Mouse (Mus musculus): Measurements from ENCODE around the gene Fkbp5. TPM values are rescaled to one million over a fixed set of nuclear protein-coding genes. Genes with fewer than 3 reads are reported as not detected.
"Not testable (repeated sequence)": the region's sequence is repeated elsewhere in the genome, so short reads cannot be mapped to it uniquely, and the experiment has no call there.

Gene Fkbp5
- polyA plus RNA-seq, 1 experiment from 2014 or later: 36.5 TPM

GRCm38 (mm10) chr17:28415271-28415670, 102.1 kb downstream of the Fkbp5 start:
- H3K27me3 ChIP-seq: no peaks in the 10 kb centered on the region
- no peak for ATAC-seq (ENCODE audit: insufficient number of reproducible peaks, low FRiP score, low TSS enrichment, low read depth)
- H3K4me2 ChIP-seq (replicated peaks): no peak overlapping the region
- no peak overlapping the region for H3K4me3 ChIP-seq (replicated peaks)
- H3K36me3 ChIP-seq: peaks cover 8% of the 10 kb centered on the region; the same call in 1 of the 2 replicates
- no peak overlapping the region; the same call in 1 of the 2 replicates for H3K27ac ChIP-seq (replicated peaks)
- no peaks in the 10 kb centered on the region for H3K9me3 ChIP-seq (replicated peaks)
- 74% methylated on average over 5 of the region's 5 CpGs for whole genome bisulfite sequencing
- no peak overlapping the region for H3K9ac ChIP-seq
- peaks cover 12% of the 10 kb centered on the region for H3K4me1 ChIP-seq

DNA sequence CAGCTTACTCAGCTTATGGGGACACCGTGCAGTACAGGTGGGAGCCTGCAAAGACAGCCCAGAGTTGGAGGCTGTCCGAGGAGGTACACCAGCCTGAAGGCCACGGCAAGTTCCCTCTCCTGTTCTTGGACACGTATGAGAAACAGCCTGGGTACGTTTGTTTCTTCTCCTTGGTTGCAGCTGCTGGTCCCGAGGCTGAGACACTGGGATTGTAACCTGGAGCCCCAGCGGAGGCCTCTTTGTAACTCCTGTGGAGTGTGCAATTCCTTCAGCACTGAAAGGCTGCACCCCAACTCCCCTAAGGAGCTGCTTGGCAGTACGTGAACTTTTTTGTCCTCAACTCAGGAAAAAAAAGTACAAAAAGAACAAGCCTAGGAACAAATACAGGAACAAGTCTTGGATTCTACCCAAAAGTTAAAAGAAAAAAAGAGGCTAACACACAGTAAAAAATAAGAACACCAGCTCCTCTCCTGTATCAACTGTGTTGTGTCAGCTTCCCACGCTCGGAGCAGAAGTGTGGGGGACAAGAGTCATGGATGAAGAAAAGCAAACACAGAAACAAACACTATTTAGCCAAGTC, 105.9 kb downstream of the Fkbp5 start:
- Histone ChIP-seq H3K4me1 (peaks cover 8% of the 10 kb centered on the region; the same call in 1 of the 2 replicates), H3K36me3 (peaks cover 13% of the 10 kb centered on the region; the same call in 1 of the 2 replicates), H3K9ac (no peak overlapping the region), H3K9me3 (replicated peaks) (no peaks in the 10 kb centered on the region), H3K27ac (replicated peaks) (peak overlapping the region; percentile 3; the same call in 1 of the 2 replicates), H3K4me3 (replicated peaks) (no peak overlapping the region), H3K27me3 (no peaks in the 10 kb centered on the region), H3K4me2 (replicated peaks) (no peak overlapping the region)
- no peak for ATAC-seq (ENCODE audit: insufficient number of reproducible peaks, low FRiP score, low TSS enrichment, low read depth)
- WGBS: 70% methylated on average over 10 of the region's 10 CpGs

DNA sequence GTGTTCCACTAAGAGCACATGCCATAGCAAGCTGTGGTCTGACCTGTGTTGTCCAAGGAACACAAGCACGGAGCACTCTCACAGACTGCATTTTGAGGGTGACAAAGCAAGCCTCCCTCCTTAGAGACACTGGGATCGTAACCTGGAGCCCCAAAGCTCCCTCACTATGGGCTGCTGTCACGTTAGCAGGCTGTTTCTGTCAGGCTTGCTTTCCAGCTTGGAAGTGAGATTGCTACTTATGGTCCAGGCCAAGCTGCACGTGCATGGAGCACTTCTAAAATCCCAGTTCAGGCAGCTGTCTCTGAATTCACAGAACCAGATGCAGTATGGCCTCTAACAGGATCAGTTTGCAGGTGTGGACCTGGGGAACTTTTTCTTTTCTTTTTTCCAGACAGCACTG, 106.6 kb downstream of the Fkbp5 start:
- no peaks in the 10 kb centered on the region for H3K9me3 ChIP-seq (replicated peaks)
- no peaks in the 10 kb centered on the region for H3K27me3 ChIP-seq
- peaks cover 8% of the 10 kb centered on the region; the same call in 1 of the 2 replicates for H3K4me1 ChIP-seq
- peaks cover 21% of the 10 kb centered on the region; the same call in 1 of the 2 replicates for H3K36me3 ChIP-seq
- H3K27ac ChIP-seq (replicated peaks): no peak overlapping the region
- no peak overlapping the region for H3K4me3 ChIP-seq (replicated peaks)
- WGBS: 81% methylated on average over 4 of the region's 4 CpGs
- H3K4me2 ChIP-seq (replicated peaks): no peak overlapping the region
- ATAC-seq (ENCODE audit: insufficient number of reproducible peaks, low FRiP score, low TSS enrichment, low read depth): no peak
- no peak overlapping the region for H3K9ac ChIP-seq

GRCm38 (mm10) chr17:28408251-28408918, 108.9 kb downstream of the Fkbp5 start:
- no peak overlapping the region for H3K9ac ChIP-seq
- H3K9me3 ChIP-seq (replicated peaks): no peaks in the 10 kb centered on the region
- no peak overlapping the region for H3K4me2 ChIP-seq (replicated peaks)
- no peak overlapping the region for H3K27ac ChIP-seq (replicated peaks)
- ATAC-seq (ENCODE audit: insufficient number of reproducible peaks, low FRiP score, low TSS enrichment, low read depth): no peak
- H3K4me3 ChIP-seq (replicated peaks): no peak overlapping the region
- H3K4me1 ChIP-seq: peaks cover 8% of the 10 kb centered on the region; the same call in 1 of the 2 replicates
- H3K27me3 ChIP-seq: no peaks in the 10 kb centered on the region
- WGBS: 57% methylated on average over 5 of the region's 5 CpGs
- peaks cover 26% of the 10 kb centered on the region; the same call in 1 of the 2 replicates for H3K36me3 ChIP-seq

DNA sequence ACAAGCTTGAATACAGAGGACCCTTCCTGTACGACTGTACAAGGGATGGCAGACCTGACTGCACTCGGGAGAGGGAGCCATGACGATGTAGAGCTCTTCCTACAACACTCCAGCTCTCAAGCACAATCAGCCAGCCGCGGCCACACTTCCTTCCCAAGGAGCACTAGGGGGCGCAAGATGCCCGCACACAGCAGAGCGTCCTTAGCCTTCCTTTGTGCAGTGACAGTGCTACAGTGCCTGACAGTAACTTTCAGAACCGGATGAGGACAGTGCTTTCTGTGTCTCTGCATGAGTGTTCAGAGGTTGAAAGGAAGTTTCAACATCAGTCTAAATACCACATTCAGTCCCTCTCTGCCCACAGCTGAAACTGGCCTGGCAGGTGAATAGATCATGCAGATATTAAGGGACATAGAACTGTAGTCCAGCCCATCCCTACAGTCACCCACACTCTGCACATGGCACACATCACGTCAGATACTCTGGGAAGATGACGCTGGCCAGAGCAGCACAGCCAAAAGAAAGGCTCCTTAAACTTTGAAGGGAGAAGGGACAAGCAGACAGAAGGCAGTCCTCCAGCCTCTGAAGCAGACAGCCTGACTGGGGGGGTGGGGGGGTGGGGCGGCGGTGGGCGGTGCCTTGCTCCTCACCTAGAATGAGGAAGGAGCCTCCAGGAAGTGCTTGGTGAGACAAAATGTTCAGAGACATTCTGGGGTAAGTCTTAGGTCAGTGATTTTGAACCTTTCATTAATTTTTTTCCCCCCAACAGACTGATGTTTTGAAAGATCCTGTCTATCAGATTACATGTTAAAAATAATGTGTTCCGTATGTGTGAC, 109.7 kb downstream of the Fkbp5 start:
- Histone ChIP-seq H3K27ac (replicated peaks) (0 out of 2 replicates have a peak overlapping the region, but pooled peaks have one; percentile 22), H3K36me3 (peaks cover 28% of the 10 kb centered on the region), H3K4me2 (replicated peaks) (no peak overlapping the region), H3K27me3 (no peaks in the 10 kb centered on the region), H3K4me3 (replicated peaks) (no peak overlapping the region), H3K4me1 (peaks cover 8% of the 10 kb centered on the region; the same call in 1 of the 2 replicates), H3K9ac (no peak overlapping the region), H3K9me3 (replicated peaks) (no peaks in the 10 kb centered on the region)
- ATAC-seq (ENCODE audit: insufficient number of reproducible peaks, low FRiP score, low TSS enrichment, low read depth): peak; percentile 80
- 38% methylated on average over 15 of the region's 15 CpGs for WGBS

- H3K9ac ChIP-seq: no peak overlapping the region
- peaks cover 28% of the 10 kb centered on the region for H3K36me3 ChIP-seq
Measured at GRCm38 (mm10) chr17:28406471-28406870, 110.9 kb downstream of the Fkbp5 start.

GRCm38 (mm10) chr17:28404745-28405144, 112.6 kb downstream of the Fkbp5 start:
- H3K4me1 ChIP-seq; H3K4me3 ChIP-seq (replicated peaks); H3K27ac ChIP-seq (replicated peaks); H3K9ac ChIP-seq; H3K27me3 ChIP-seq; H3K4me2 ChIP-seq (replicated peaks); ATAC-seq (ENCODE audit: insufficient number of reproducible peaks, low FRiP score, low TSS enrichment, low read depth); H3K9me3 ChIP-seq (replicated peaks): not testable (repeated sequence)
- peaks cover 30% of the 10 kb centered on the region for H3K36me3 ChIP-seq
- WGBS: 96% methylated on average over 2 of the region's 2 CpGs

More at GRCm38 (mm10) chr17:28406471-28406870, 110.9 kb downstream of the Fkbp5 start:
- WGBS: 90% methylated on average over 7 of the region's 7 CpGs
- no peaks in the 10 kb centered on the region for H3K27me3 ChIP-seq
- peaks cover 8% of the 10 kb centered on the region; the same call in 1 of the 2 replicates for H3K4me1 ChIP-seq
- no peaks in the 10 kb centered on the region for H3K9me3 ChIP-seq (replicated peaks)
- no peak for ATAC-seq (ENCODE audit: insufficient number of reproducible peaks, low FRiP score, low TSS enrichment, low read depth)
- H3K27ac ChIP-seq (replicated peaks): no peak overlapping the region
- no peak overlapping the region for H3K4me3 ChIP-seq (replicated peaks)
- H3K4me2 ChIP-seq (replicated peaks): no peak overlapping the region

DNA sequence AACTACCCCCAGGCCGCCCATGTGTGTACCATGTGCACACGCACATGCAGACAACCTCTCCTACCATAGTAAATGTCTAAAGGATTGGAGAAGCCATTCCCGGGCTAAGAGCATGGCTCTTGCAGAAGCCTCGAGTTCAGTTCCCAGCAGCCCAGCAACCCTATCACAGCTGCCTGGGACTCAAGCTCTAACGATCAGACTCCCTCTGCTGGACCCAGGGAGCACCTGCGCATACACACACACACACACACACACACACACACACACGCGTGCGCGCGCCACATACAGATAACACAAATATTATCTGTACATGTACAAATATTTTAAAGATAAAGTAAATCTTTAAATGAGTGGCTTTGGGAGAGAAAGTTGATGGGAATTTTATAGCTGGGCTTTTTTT, 113.0 kb downstream of the Fkbp5 start:
- no peak for ATAC-seq (ENCODE audit: insufficient number of reproducible peaks, low FRiP score, low TSS enrichment, low read depth)
- no peak overlapping the region for H3K27ac ChIP-seq (replicated peaks)
- peaks cover 8% of the 10 kb centered on the region; the same call in 1 of the 2 replicates for H3K4me1 ChIP-seq
- H3K9me3 ChIP-seq (replicated peaks): no peaks in the 10 kb centered on the region
- H3K4me3 ChIP-seq (replicated peaks): no peak overlapping the region
- 95% methylated on average over 11 of the region's 11 CpGs for WGBS
- no peak overlapping the region for H3K4me2 ChIP-seq (replicated peaks)
- no peak overlapping the region for H3K9ac ChIP-seq
- peaks cover 31% of the 10 kb centered on the region for H3K36me3 ChIP-seq
- H3K27me3 ChIP-seq: no peaks in the 10 kb centered on the region

DNA sequence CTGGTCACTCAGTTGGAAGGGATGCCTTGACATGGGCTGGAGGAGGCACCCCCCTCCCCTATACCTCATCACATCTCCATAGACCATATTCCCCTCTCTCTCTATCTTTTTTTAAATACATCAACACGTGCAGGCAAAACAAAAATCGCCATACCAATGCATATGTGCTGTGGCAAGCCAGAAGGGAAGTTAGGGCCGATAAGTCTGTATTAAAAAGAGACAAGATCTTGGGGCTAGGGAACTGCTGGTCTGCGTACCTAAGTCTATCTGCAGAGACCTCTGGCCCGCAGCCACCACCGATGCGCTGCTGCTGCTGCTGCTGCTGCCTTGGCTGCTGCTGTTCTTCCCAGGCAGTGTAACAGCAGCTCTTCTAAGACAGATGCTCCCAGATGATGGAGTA, 122.3 kb downstream of the Fkbp5 start:
- Histone ChIP-seq H3K36me3 (0 out of 2 replicates have a peak, but pooled peaks cover 7% of the 10 kb centered on the region), H3K9me3 (replicated peaks) (no peaks in the 10 kb centered on the region), H3K27ac (replicated peaks) (peak overlapping the region; percentile 84; the same call in 1 of the 2 replicates), H3K4me3 (replicated peaks) (no peak overlapping the region), H3K9ac (no peak overlapping the region), H3K4me2 (replicated peaks) (no peak overlapping the region), H3K4me1 (peaks cover 31% of the 10 kb centered on the region), H3K27me3 (no peaks in the 10 kb centered on the region)
- WGBS: 86% methylated on average over 7 of the region's 7 CpGs
- no peak for ATAC-seq (ENCODE audit: insufficient number of reproducible peaks, low FRiP score, low TSS enrichment, low read depth)

GRCm38 (mm10) chr17:28394051-28394765, 123.1 kb downstream of the Fkbp5 start:
- Histone ChIP-seq H3K9ac (no peak overlapping the region), H3K4me2 (replicated peaks) (no peak overlapping the region)
- WGBS: 41% methylated on average over 15 of the region's 15 CpGs

More at GRCm38 (mm10) chr17:28394051-28394765, 123.1 kb downstream of the Fkbp5 start:
- H3K9me3 ChIP-seq (replicated peaks): no peaks in the 10 kb centered on the region
- 0 out of 2 replicates have a peak, but pooled peaks cover 4% of the 10 kb centered on the region for H3K36me3 ChIP-seq
- no peaks in the 10 kb centered on the region for H3K27me3 ChIP-seq
- H3K4me1 ChIP-seq: peaks cover 31% of the 10 kb centered on the region
- peak overlapping the region; percentile 84 for H3K27ac ChIP-seq (replicated peaks)
- ATAC-seq (ENCODE audit: insufficient number of reproducible peaks, low FRiP score, low TSS enrichment, low read depth): peak; percentile 56; the same call in 1 of the 2 replicates
- no peak overlapping the region for H3K4me3 ChIP-seq (replicated peaks)
